Comparison of ENCODE assay signal across 21 mouse cellular contexts in the genomic region with DNA sequence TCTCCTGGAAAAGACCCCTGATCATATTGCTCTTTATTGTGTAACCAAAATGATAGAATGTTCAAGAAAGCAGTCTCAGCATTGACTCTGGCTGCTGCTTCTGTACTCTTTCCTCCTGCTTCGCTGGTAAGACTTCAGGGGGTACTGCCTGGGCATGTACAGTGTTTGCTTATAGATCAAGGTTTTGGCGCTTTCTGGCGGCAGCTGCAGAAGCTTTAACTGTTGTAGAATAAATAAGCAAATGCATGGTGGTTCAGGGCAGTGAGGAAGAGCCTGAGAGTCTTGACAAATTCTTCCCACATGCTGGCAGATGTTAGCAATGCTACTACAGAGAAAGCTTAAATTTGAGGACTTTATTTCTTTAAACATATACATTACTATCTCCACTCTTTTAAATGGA.
"Had no signal": no experiment of that assay in that cellular context is flagged by ENCODE, and none has a peak within 500 bp of the region (broad histone marks: within the 10 kb centered on the region; RNA-seq: fewer than 3 reads in every experiment).

No protein-coding gene starts in this region.

- H3K4me3 ChIP-seq: kidney, embryonic 15.5 days; left cerebral cortex, adult 2 months; limb, embryonic 12.5 days; limb, embryonic 15.5 days; midbrain, embryonic 13.5 days; neural tube, embryonic 12.5 days; neural tube, embryonic 15.5 days had no signal

- H3K27ac ChIP-seq: kidney, embryonic 15.5 days; left cerebral cortex, adult 2 months; limb, embryonic 12.5 days; limb, embryonic 15.5 days; liver, embryonic 14.5 days; midbrain, embryonic 13.5 days; neural tube, embryonic 12.5 days; neural tube, embryonic 15.5 days had no signal

- ATAC-seq: intestine, embryonic 16.5 days; liver, postnatal 0 days; midbrain, embryonic 13.5 days had no signal

- H3K9me3 ChIP-seq: kidney, embryonic 15.5 days; limb, embryonic 12.5 days; limb, embryonic 15.5 days; midbrain, embryonic 13.5 days; neural tube, embryonic 12.5 days; neural tube, embryonic 15.5 days had no signal

- H3K36me3 ChIP-seq: kidney, embryonic 15.5 days; limb, embryonic 12.5 days; limb, embryonic 15.5 days; midbrain, embryonic 13.5 days; neural tube, embryonic 12.5 days; neural tube, embryonic 15.5 days had no signal

- H3K9ac ChIP-seq: kidney, embryonic 15.5 days; limb, embryonic 12.5 days; limb, embryonic 15.5 days; liver, embryonic 14.5 days; liver, postnatal 0 days; lung, embryonic 14.5 days; midbrain, embryonic 13.5 days; neural tube, embryonic 12.5 days; neural tube, embryonic 15.5 days had no signal

- DNase-seq: kidney, adult 2 months; kidney, postnatal 10 days; kidney, postnatal 36 days; layer of hippocampus, postnatal 36 days; left cerebral cortex, postnatal 4 days; liver, postnatal 0 days; lung, embryonic 14.5 days; lung, postnatal 10 days; lung, postnatal 4 days; thymus, adult 18-20 months; thymus, postnatal 36 days had no signal

- H3K4me1 ChIP-seq: neural tube, embryonic 12.5 days had no signal

- H3K27me3 ChIP-seq: kidney, embryonic 15.5 days; limb, embryonic 12.5 days; limb, embryonic 15.5 days; midbrain, embryonic 13.5 days; neural tube, embryonic 12.5 days; neural tube, embryonic 15.5 days had no signal

- H3K4me2 ChIP-seq: kidney, embryonic 15.5 days; limb, embryonic 12.5 days; limb, embryonic 15.5 days; liver, embryonic 11.5 days; lung, embryonic 14.5 days; midbrain, embryonic 13.5 days; neural tube, embryonic 12.5 days; neural tube, embryonic 15.5 days had no signal
